Mouse (Mus musculus): ENCODE measurements around the gene Rnf145. TPM values are rescaled to one million over a fixed set of nuclear protein-coding genes. Genes with fewer than 3 reads are reported as not detected.
"Not testable (repeated sequence)": the region's sequence is repeated elsewhere in the genome, so short reads cannot be mapped to it uniquely, and the experiment has no call there.

Gene Rnf145
- total RNA-seq, 2 experiments from 2014 or later: 95.7 to 97.0 TPM

GRCm38 (mm10) chr11:44562389-44563135 is 43.8 kb downstream of the Rnf145 start:
- no peak for TF ChIP-seq CTCF (conservative IDR thresholded peaks at IDR 0.05)
- H3K4me3 ChIP-seq: no peak overlapping the region
- H3K27ac ChIP-seq: no peak overlapping the region
- no peak for DNase-seq (ENCODE audit: low spot score in 2 of 2)

DNA sequence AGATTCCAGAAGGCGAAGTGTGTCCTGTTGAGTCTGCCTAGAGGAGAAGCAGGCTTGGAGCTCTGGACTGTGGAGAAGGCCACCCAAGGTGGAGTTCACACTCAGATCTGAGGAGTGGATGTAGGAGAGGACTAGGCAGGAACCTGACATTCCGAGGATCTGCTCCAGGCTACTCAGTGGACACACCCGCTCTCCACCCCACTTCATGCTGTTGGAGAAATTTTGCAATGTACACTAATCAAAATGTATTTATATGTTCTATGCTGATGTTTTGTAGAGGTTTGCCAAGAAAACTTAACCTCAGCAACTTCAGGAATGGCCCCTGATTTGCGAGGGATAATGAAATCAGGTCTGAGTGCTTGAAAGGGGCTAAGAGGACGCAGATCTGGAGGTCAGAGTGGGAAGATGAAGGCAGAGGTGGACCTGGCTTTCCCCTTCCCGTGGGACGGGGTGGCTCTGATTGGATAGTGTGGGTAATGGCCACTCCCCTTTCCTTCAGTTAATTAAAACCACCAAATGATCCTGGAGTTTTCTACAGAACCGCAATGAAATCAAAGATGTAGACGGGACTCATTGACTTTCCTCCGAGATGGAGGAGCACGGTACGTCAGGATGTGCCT is 45.6 kb downstream of the Rnf145 start:
- Histone ChIP-seq H3K27ac (no peak overlapping the region), H3K4me3 (no peak overlapping the region)
- TF ChIP-seq CTCF (conservative IDR thresholded peaks at IDR 0.05): no peak
- no peak for DNase-seq (ENCODE audit: low spot score in 2 of 2)

- no peak for TF ChIP-seq CTCF (conservative IDR thresholded peaks at IDR 0.05)
- no peak for DNase-seq (ENCODE audit: low spot score in 2 of 2)
- no peak overlapping the region for H3K27ac ChIP-seq
These were observed 46.2 kb downstream of the Rnf145 start for GRCm38 (mm10) chr11:44564940-44565339.

DNA sequence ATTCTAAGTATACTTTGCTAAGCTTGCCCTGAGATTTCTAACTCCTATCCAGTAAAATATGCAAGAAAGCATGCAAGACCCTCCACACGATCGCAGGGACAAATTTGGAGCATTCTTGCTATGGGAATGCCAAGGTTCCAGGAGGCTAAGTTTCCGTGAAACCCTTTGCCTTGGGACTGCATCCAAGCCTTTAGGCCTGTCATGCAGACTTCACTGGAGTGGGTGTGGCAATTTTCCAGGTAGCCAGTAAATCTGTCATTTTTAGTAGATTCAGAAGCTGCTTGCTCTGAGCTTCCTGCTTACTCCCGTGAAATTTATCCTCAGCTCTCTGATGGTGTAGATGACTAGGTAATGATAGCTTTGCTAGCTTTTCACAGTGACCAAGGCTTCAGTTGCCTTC is 51.6 kb downstream of the Rnf145 start:
- H3K27ac ChIP-seq; DNase-seq (ENCODE audit: low spot score in 2 of 2): not testable (repeated sequence)

More at GRCm38 (mm10) chr11:44564940-44565339, 46.2 kb downstream of the Rnf145 start:
- no peak overlapping the region for H3K4me3 ChIP-seq

GRCm38 (mm10) chr11:44572781-44573180 is 54.0 kb downstream of the Rnf145 start:
- no peak for TF ChIP-seq CTCF (conservative IDR thresholded peaks at IDR 0.05)
- no peak for DNase-seq (ENCODE audit: low spot score in 2 of 2)
- H3K4me3 ChIP-seq: no peak overlapping the region
- no peak overlapping the region for H3K27ac ChIP-seq

More for the DNA sequence above, 51.6 kb downstream of the Rnf145 start:
- H3K4me3 ChIP-seq: not testable (repeated sequence)

DNA sequence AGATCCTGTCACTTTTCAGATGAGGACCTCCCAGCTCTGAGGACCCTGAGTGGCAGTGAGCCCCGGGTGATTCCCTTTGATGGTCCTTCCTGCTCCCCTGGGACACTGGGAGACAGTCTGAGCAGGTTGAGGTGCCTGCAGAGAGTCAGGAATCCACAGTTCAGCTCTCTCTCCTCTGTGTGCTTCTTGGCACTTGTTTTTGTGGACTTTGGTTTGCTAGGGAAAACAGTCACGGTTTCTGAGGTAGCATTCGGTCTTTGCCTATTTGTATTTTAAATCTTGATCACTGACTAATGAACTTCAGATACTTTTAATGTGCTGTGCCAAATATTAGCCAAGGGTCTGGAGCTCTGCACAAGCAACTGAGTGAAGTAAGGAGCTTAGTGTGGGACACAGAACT is 54.6 kb downstream of the Rnf145 start:
- H3K4me3 ChIP-seq: no peak overlapping the region
- H3K27ac ChIP-seq: no peak overlapping the region
- TF ChIP-seq CTCF (conservative IDR thresholded peaks at IDR 0.05): no peak
- DNase-seq (ENCODE audit: low spot score in 2 of 2): no peak

DNA sequence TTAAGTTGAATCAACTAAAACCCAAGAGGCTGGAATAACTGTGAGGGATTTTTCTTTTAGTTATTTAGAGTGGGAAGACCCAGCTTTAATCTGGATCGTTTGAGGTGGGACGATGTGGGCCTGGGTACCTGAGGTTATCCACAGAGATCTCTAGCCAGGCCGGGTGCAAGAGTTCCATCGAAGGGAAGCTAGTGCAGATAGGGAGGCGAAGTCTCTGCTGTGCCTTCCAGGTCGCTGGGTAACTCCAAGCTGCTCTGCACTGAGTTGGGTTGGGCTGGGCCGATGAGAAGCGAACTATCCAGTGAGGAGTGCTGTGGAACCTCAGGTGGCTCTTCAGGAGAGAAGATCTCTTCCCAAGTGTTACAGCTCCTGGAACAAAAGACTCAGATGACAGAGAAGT is 55.6 kb downstream of the Rnf145 start:
- no peak overlapping the region for H3K4me3 ChIP-seq
- DNase-seq (ENCODE audit: low spot score in 2 of 2): no peak
- TF ChIP-seq CTCF (conservative IDR thresholded peaks at IDR 0.05): no peak
- no peak overlapping the region for H3K27ac ChIP-seq

- no peak overlapping the region for H3K27ac ChIP-seq
- TF ChIP-seq CTCF (conservative IDR thresholded peaks at IDR 0.05): no peak
- DNase-seq (ENCODE audit: low spot score in 2 of 2): no peak
- H3K4me3 ChIP-seq: no peak overlapping the region
These were observed 56.1 kb downstream of the Rnf145 start for GRCm38 (mm10) chr11:44574820-44575219.

GRCm38 (mm10) chr11:44577911-44578310 is 59.1 kb downstream of the Rnf145 start:
- H3K27ac ChIP-seq: no peak overlapping the region
- no peak overlapping the region for H3K4me3 ChIP-seq
- no peak for TF ChIP-seq CTCF (conservative IDR thresholded peaks at IDR 0.05)
- no peak for DNase-seq (ENCODE audit: low spot score in 2 of 2)

GRCm38 (mm10) chr11:44581277-44581683 is 62.5 kb downstream of the Rnf145 start:
- Histone ChIP-seq H3K27ac (no peak overlapping the region), H3K4me3 (no peak overlapping the region)
- DNase-seq (ENCODE audit: low spot score in 2 of 2): no peak
- peak; percentile 68 for TF ChIP-seq CTCF (conservative IDR thresholded peaks at IDR 0.05)

- TF ChIP-seq CTCF (conservative IDR thresholded peaks at IDR 0.05): peak; percentile 92
- Histone ChIP-seq H3K27ac (no peak overlapping the region), H3K4me3 (no peak overlapping the region)
- peak; percentile 76 to 89 for DNase-seq (ENCODE audit: low spot score in 2 of 2)
These were observed 67.4 kb downstream of the Rnf145 start for GRCm38 (mm10) chr11:44586047-44586696.

DNA sequence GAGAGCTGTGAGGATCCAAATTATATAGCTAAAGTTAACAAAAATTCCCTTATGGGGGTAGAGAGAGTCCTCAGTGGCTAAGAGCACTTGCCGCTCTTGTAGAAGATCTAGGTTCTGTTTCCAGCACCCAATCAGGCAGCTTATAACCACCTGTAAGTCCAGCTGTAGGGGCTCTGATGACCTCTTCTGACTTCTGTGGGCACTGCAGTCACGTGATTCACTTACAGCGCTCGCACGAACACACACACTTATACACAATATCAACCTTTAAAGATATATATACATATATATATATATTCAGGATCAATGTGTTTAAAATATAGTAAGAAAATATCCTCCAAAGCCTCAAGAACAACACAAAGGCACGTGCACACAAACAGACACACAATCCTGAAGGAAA is 74.3 kb downstream of the Rnf145 start:
- Histone ChIP-seq H3K4me3 (no peak overlapping the region), H3K27ac (no peak overlapping the region)
- no peak for DNase-seq (ENCODE audit: low spot score in 2 of 2)
- no peak for TF ChIP-seq CTCF (conservative IDR thresholded peaks at IDR 0.05)

- H3K4me3 ChIP-seq: no peak overlapping the region
- no peak for TF ChIP-seq CTCF (conservative IDR thresholded peaks at IDR 0.05)
- H3K27ac ChIP-seq: no peak overlapping the region
- DNase-seq (ENCODE audit: low spot score in 2 of 2): no peak
These were observed 76.0 kb downstream of the Rnf145 start for GRCm38 (mm10) chr11:44594768-44595167.

All from layer of hippocampus, adult 2 months (tissue).